Mouse (Mus musculus) stomach, postnatal 0 days (tissue): ENCODE measurements around the gene Klrb1c.

ENCODE experiments used
- CTCF ChIP-seq: IDR thresholded peaks from 2 replicates; pipeline ENCODE4 v1.5.1; 2016; ENCODE audit warnings: antibody characterized with exemption, low read depth, mild to moderate bottlenecking, moderate library complexity
- EP300 ChIP-seq: optimal IDR thresholded peaks from 2 replicates; pipeline ENCODE3; 2016; ENCODE audit warnings: antibody characterized with exemption

- TF ChIP-seq EP300 (no peak), CTCF (no peak)
Observed at GRCm38 (mm10) chr6:128837454-128838341, 48.7 kb upstream of the Klrb1c start.
